Mouse (Mus musculus): ENCODE data around the gene Cmtm3. TPM values are rescaled to one million over a fixed set of nuclear protein-coding genes. Genes with fewer than 3 reads are reported as not detected.

Gene Cmtm3
- polyA plus RNA-seq, 1 experiment from 2014 or later = 164 TPM

DNA sequence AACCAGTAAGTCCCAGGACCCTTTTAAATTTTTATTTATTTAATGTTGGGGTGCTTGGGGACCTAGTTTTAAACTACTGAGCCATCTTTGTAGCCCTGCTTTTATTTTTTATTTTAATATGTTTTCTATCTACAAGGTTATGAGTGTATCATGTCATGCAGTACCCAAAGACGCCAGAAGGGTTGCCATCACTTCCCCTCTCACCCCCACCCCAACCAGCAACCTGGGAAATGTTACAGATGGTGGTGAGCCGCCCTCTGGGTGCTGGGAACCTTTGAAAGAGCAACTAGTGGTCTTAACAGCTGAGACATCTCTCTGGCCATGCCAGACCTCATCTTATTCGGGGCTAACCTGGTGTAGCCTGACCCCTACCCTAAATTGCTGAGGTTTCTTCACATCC lies 1.3 kb upstream of the Cmtm3 start:
- WGBS = 44% methylated on average over 3 of the region's 3 CpGs
- no peak overlapping the region for H3K9ac ChIP-seq
- H3K4me3 ChIP-seq (ENCODE audit: low read depth, low read length) = no peak overlapping the region
- H3K9me3 ChIP-seq (ENCODE audit: low read depth, low read length) = no peaks in the 10 kb centered on the region
- peak; percentile 19; the same call in 1 of the 2 replicates for TF ChIP-seq CTCF (IDR thresholded peaks at IDR 0.05; ENCODE audit: low read depth)
- H3K36me3 ChIP-seq (ENCODE audit: insufficient read depth) = no peaks in the 10 kb centered on the region
- DNase-seq = no peak
- no peaks in the 10 kb centered on the region for H3K27me3 ChIP-seq (ENCODE audit: insufficient read depth, low read length)
- no peaks in the 10 kb centered on the region for H3K4me1 ChIP-seq (ENCODE audit: insufficient read depth)
- H3K4me2 ChIP-seq = no peak overlapping the region
- H3K27ac ChIP-seq (ENCODE audit: low read depth) = no peak overlapping the region
- ATAC-seq (ENCODE audit: insufficient read depth) = no peak

DNA sequence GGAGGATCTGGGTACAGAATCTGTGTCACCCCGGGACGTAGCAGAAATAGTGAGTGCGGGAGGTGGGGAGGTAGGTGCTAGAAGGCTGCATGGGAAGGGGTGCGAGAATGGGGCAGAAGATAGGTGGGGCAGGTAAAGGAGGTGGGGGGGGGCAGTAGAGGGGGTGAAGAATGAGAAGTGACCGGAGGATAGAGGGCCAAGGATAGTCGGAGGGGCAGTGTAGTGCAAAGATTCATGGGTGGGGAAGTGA lies 698 bp downstream of the Cmtm3 start:
- DNase-seq (no peak), ATAC-seq (ENCODE audit: insufficient read depth) (no peak)
- Histone ChIP-seq H3K9ac (peak overlapping the region; percentile 90), H3K27me3 (ENCODE audit: insufficient read depth, low read length) (no peaks in the 10 kb centered on the region), H3K27ac (ENCODE audit: low read depth) (peak overlapping the region; percentile 94), H3K4me3 (ENCODE audit: low read depth, low read length) (peak overlapping the region; percentile 70), H3K9me3 (ENCODE audit: low read depth, low read length) (no peaks in the 10 kb centered on the region), H3K4me2 (peak overlapping the region; percentile 72), H3K4me1 (ENCODE audit: insufficient read depth) (no peaks in the 10 kb centered on the region), H3K36me3 (ENCODE audit: insufficient read depth) (peaks cover 19% of the 10 kb centered on the region)
- WGBS = 2% methylated on average over 6 of the region's 6 CpGs
- TF ChIP-seq CTCF (IDR thresholded peaks at IDR 0.05; ENCODE audit: low read depth) = no peak

DNA sequence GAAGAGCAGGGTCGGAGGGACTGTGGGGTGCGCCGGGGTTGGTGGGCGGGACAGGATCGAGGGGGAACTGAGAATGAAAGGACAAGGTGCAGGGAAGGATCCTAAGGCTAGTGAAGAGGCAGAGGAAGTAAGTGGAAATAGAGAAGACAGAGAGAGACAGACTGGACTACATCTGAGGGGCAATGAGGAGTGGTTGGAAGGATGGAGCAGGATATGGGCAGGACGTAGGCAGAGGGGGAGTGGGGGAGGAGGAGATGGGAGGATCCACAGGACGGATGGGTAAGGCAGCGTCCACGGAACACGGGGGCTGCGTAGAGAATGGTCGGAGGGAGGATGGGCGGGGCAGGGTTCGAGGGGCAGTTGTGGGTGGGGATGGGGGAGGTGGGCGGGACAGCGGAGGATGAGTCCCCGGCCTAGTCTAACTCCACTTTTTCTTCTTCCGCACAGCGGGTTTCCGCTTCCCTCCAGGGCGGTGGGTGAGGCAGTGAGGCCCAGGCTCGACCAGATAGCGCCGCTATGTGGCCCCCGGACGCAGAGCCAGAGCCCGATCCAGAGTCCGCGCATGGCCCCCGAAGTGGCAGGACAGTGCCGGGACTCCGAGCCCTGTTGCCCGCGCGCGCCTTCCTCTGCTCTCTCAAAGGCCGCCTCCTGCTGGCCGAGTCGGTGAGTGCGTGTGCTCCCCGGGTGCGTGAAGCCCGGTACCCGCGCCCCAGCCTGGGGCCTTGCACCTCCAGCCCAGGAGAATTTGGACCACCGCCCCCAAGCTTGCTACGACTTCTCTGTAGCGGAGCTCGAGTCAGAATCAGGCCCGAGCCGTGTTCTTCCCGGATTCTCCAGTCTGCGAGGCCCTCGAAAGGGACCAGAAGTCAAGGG lies 1.3 kb downstream of the Cmtm3 start:
- DNase-seq (peak; percentile 88), ATAC-seq (ENCODE audit: insufficient read depth) (peak; percentile 85)
- WGBS = under 1% methylated on average over 52 of the region's 54 CpGs
- Histone ChIP-seq H3K36me3 (ENCODE audit: insufficient read depth) (peaks cover 24% of the 10 kb centered on the region), H3K27ac (ENCODE audit: low read depth) (peak overlapping the region; percentile 94), H3K9ac (peak overlapping the region; percentile 90), H3K4me2 (peak overlapping the region; percentile 72), H3K4me1 (ENCODE audit: insufficient read depth) (no peaks in the 10 kb centered on the region), H3K27me3 (ENCODE audit: insufficient read depth, low read length) (no peaks in the 10 kb centered on the region), H3K4me3 (ENCODE audit: low read depth, low read length) (peak overlapping the region; percentile 70), H3K9me3 (ENCODE audit: low read depth, low read length) (no peaks in the 10 kb centered on the region)
- peak; percentile 74 for TF ChIP-seq CTCF (IDR thresholded peaks at IDR 0.05; ENCODE audit: low read depth)

DNA sequence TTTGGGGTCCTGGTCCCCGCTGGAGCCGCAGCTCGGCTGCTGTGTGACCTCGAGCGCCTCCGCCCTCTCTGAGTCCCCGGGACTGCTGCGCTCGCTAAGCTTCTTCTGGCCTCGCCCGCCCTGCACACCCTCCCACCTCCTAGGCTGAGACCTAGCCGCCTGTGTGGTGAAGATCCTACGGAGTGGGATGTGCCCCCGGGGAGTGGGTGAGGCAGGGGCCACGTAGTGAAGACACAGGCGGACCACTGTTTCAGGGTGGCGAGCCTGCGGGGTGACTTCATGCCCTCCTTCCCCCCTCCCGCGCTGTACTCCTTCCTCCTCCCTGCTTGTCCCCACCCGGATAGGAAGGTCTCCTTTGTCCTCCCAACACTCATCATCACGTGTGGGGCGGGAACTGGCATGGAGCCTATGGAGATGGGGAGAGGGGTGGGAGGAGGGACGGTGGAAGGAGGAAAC lies 1.9 kb downstream of the Cmtm3 start:
- H3K9me3 ChIP-seq (ENCODE audit: low read depth, low read length) = no peaks in the 10 kb centered on the region
- H3K4me2 ChIP-seq = peak overlapping the region; percentile 72
- ATAC-seq (ENCODE audit: insufficient read depth) = peak; percentile 64
- H3K9ac ChIP-seq = peak overlapping the region; percentile 90
- TF ChIP-seq CTCF (IDR thresholded peaks at IDR 0.05; ENCODE audit: low read depth) = no peak
- H3K4me1 ChIP-seq (ENCODE audit: insufficient read depth) = no peaks in the 10 kb centered on the region
- H3K4me3 ChIP-seq (ENCODE audit: low read depth, low read length) = peak overlapping the region; percentile 70
- peak overlapping the region; percentile 94 for H3K27ac ChIP-seq (ENCODE audit: low read depth)
- H3K36me3 ChIP-seq (ENCODE audit: insufficient read depth) = peaks cover 28% of the 10 kb centered on the region
- peak; percentile 88 for DNase-seq
- H3K27me3 ChIP-seq (ENCODE audit: insufficient read depth, low read length) = no peaks in the 10 kb centered on the region
- whole genome bisulfite sequencing = under 1% methylated on average over 24 of the region's 24 CpGs

DNA sequence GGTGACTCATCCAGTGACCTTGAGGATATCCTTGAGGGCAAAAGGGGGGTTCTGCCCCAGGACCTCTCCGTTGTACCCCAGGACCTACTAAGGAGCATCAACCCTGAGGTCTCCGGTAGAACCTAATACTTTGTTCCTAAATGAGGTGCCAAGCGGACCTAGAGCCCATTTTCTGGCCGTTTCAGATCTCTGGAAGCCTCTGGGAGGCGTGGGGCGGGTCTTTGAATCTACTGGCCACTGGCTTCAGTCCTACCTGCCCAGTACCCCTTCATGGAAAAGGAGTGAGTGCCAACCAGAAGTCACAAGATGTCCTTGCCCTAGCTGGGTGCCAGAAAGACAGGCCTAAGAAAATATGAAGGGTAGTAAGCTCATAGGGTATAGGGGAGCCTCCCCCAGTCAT lies 2.5 kb downstream of the Cmtm3 start:
- ATAC-seq (ENCODE audit: insufficient read depth) = no peak
- Histone ChIP-seq H3K27ac (ENCODE audit: low read depth) (peak overlapping the region; percentile 3; the same call in 1 of the 2 replicates), H3K4me3 (ENCODE audit: low read depth, low read length) (peak overlapping the region; percentile 70), H3K9me3 (ENCODE audit: low read depth, low read length) (no peaks in the 10 kb centered on the region), H3K9ac (peak overlapping the region; percentile 13; the same call in 1 of the 2 replicates), H3K36me3 (ENCODE audit: insufficient read depth) (peaks cover 33% of the 10 kb centered on the region), H3K4me2 (peak overlapping the region; percentile 72), H3K27me3 (ENCODE audit: insufficient read depth, low read length) (no peaks in the 10 kb centered on the region), H3K4me1 (ENCODE audit: insufficient read depth) (no peaks in the 10 kb centered on the region)
- no peak for DNase-seq
- 38% methylated on average over 6 of the region's 6 CpGs for WGBS
- no peak for TF ChIP-seq CTCF (IDR thresholded peaks at IDR 0.05; ENCODE audit: low read depth)

DNA sequence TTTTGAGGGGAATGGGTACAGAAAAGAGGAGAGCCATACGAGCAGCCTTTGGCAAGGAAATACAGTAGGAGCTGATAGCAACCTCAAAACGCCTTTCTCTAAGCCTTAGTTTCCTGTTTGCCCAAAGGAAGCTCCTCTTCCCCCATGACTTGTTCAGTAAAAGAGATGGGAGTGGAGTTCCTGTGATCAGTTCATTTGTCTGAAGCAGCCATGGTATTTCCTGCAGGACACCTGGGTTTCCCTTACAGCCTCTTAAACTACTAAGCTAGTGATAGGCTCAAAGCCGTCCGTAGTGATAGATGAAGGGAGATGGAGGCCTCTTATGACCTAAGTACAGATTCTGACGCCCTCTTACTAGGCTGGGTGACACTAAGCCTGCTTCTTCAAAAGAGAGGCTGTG lies 3.2 kb downstream of the Cmtm3 start:
- no peaks in the 10 kb centered on the region for H3K4me1 ChIP-seq (ENCODE audit: insufficient read depth)
- WGBS = 58% methylated on average over 5 of the region's 5 CpGs
- TF ChIP-seq CTCF (IDR thresholded peaks at IDR 0.05; ENCODE audit: low read depth) = no peak
- H3K27ac ChIP-seq (ENCODE audit: low read depth) = no peak overlapping the region
- peaks cover 40% of the 10 kb centered on the region for H3K36me3 ChIP-seq (ENCODE audit: insufficient read depth)
- no peak for DNase-seq
- ATAC-seq (ENCODE audit: insufficient read depth) = no peak
- H3K4me3 ChIP-seq (ENCODE audit: low read depth, low read length) = no peak overlapping the region
- H3K9ac ChIP-seq = no peak overlapping the region
- no peaks in the 10 kb centered on the region for H3K9me3 ChIP-seq (ENCODE audit: low read depth, low read length)
- H3K4me2 ChIP-seq = 0 out of 2 replicates have a peak overlapping the region, but pooled peaks have one; percentile 7
- no peaks in the 10 kb centered on the region for H3K27me3 ChIP-seq (ENCODE audit: insufficient read depth, low read length)

DNA sequence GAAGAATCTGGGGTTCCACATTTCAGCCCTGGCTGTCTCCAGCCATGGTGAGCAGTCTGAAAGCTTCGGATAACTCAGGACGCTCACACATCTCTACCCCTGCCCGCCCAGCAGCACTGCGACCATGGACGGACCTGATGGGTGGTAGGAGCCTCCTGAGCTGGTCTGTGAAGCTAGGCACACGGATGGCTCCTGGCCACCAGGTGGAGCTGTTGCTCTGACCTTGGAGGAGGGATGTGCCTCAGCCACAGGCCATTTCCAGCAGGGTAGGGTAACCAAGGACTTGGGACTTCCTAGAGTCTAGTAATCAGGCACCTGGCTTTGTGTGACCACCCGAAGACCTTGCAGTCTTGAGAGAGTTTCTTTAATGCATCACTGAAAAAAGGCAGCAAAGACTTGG lies 4.7 kb downstream of the Cmtm3 start:
- Histone ChIP-seq H3K27me3 (ENCODE audit: insufficient read depth, low read length) (no peaks in the 10 kb centered on the region), H3K9me3 (ENCODE audit: low read depth, low read length) (no peaks in the 10 kb centered on the region), H3K9ac (no peak overlapping the region), H3K4me1 (ENCODE audit: insufficient read depth) (no peaks in the 10 kb centered on the region), H3K36me3 (ENCODE audit: insufficient read depth) (peaks cover 45% of the 10 kb centered on the region), H3K4me2 (no peak overlapping the region), H3K4me3 (ENCODE audit: low read depth, low read length) (no peak overlapping the region), H3K27ac (ENCODE audit: low read depth) (no peak overlapping the region)
- peak; percentile 96 for TF ChIP-seq CTCF (IDR thresholded peaks at IDR 0.05; ENCODE audit: low read depth)
- WGBS = 13% methylated on average over 7 of the region's 7 CpGs
- DNase-seq = peak; percentile 94
- ATAC-seq (ENCODE audit: insufficient read depth) = peak; percentile 7; the same call in 1 of the 2 replicates

Measured in lung, embryonic 14.5 days (tissue).